Mouse (Mus musculus): Measurements from ENCODE around the gene Naga.

DNA sequence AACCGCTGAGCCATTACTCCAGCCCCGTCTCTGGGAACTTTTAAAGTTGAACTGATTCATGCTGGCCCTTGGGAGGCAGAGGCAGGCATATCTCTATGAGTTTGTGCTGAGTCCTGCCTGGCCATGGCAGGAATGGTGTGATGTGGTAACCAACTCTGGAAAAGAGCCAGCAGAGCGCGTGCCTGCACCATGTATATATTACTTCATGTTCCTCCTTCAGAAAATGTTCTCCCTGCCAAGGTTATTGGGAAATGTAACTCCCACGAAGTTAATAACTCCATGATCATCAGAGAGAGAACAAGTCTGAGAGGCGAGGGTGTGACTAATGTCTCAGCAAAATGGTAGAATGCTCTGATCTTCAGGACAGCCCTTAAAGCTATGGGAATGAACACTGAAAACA lies 20.9 kb downstream of the Naga start:
- TF ChIP-seq CTCF (IDR thresholded peaks at IDR 0.05; ENCODE audit: low read depth) (no peak), EP300 (IDR thresholded peaks at IDR 0.05; ENCODE audit: low read depth) (no peak)
